Mouse (Mus musculus) gastrocnemius, postnatal 10 days (tissue): ENCODE measurements around the gene Ddt. TPM values are rescaled to one million over a fixed set of nuclear protein-coding genes. Genes with fewer than 3 reads are reported as not detected.

ENCODE experiments used
- DNase-seq: peaks from one replicate; pipeline ENCODE4 v3.0.0; 2021; ENCODE audit warnings: mixed read lengths
- long read RNA-seq, 2 experiments: library from polyadenylated mRNA; stranded (forward); transcript quantifications; one replicate each; pipeline ENCODE4 v2.0.0; 2021
- total RNA-seq, 2 experiments: library from RNA; stranded (reverse); gene quantifications; 2 replicates each; pipeline ENCODE4 v1.2.3; 2021

The Ddt gene
- 10 to 100 TPM; 26.9 to 35.6 TPM for total RNA-seq
- long read RNA-seq, experiment 1, transcript Ddt-201 (3 exons, 649 nt), result major isoform, 10 of 13 reads
- long read RNA-seq, experiment 1, partial matches to known transcripts, result 0 of 13 reads
- long read RNA-seq, experiment 1, other reads (novel, unspliced or antisense), result 3 of 13 reads
- long read RNA-seq, experiment 2, transcript Ddt-201 (3 exons, 649 nt), result major isoform, 7 of 10 reads
- long read RNA-seq, experiment 2, partial matches to known transcripts, result 0 of 10 reads
- long read RNA-seq, experiment 2, other reads (novel, unspliced or antisense), result 3 of 10 reads

GRCm38 (mm10) chr10:75772795-75773664, at the start of gene Ddt:
Ddt (minus strand) TSS chr10:75773414.
- DNase-seq, result peak; percentile 83

GRCm38 (mm10) chr10:75822443-75822842, 49.2 kb upstream of the Ddt start, which contains the start of gene Gstt4:
Gstt4 (minus strand) TSS chr10:75822543.
- no peak for DNase-seq

- DNase-seq, result no peak
These were observed 46.7 kb upstream of the Ddt start for GRCm38 (mm10) chr10:75819882-75820281.

- DNase-seq, result no peak
These were observed 45.4 kb upstream of the Ddt start for GRCm38 (mm10) chr10:75818641-75819040.

- DNase-seq, result no peak
These were observed 31.0 kb upstream of the Ddt start for GRCm38 (mm10) chr10:75804217-75804616.

GRCm38 (mm10) chr10:75798176-75798696, 25.0 kb upstream of the Ddt start, which contains the start of gene Gstt1:
Gstt1 (minus strand) TSS chr10:75798584.
- peak; percentile 73 for DNase-seq

GRCm38 (mm10) chr10:75797619-75798175, 24.5 kb upstream of the Ddt start:
- DNase-seq, result peak; percentile 43

- DNase-seq, result no peak
These were observed 23.7 kb upstream of the Ddt start for GRCm38 (mm10) chr10:75796731-75797516.

- DNase-seq, result no peak
These were observed 21.7 kb upstream of the Ddt start for GRCm38 (mm10) chr10:75794880-75795279.

GRCm38 (mm10) chr10:75790773-75791172, 17.6 kb upstream of the Ddt start:
- no peak for DNase-seq

GRCm38 (mm10) chr10:75789841-75790240, 16.6 kb upstream of the Ddt start:
- DNase-seq, result no peak

GRCm38 (mm10) chr10:75789081-75789735, 16.0 kb upstream of the Ddt start:
- DNase-seq, result no peak

GRCm38 (mm10) chr10:75788277-75788676, 15.1 kb upstream of the Ddt start:
- DNase-seq, result no peak

- DNase-seq, result no peak
These were observed 12.2 kb upstream of the Ddt start for GRCm38 (mm10) chr10:75785442-75785841.

GRCm38 (mm10) chr10:75780769-75781578, 7.8 kb upstream of the Ddt start, which contains the start of the genes Gm20441 and Gstt3:
Gm20441 (minus strand) TSS chr10:75780954.
Gstt3 (minus strand) TSS chr10:75781414.
- DNase-seq, result peak; percentile 61

GRCm38 (mm10) chr10:75779206-75780174, 6.3 kb upstream of the Ddt start:
- no peak for DNase-seq

- DNase-seq, result no peak
These were observed 4.7 kb upstream of the Ddt start for GRCm38 (mm10) chr10:75777885-75778284.

- DNase-seq, result no peak
These were observed 3.3 kb upstream of the Ddt start for GRCm38 (mm10) chr10:75776562-75776961.

- DNase-seq, result no peak
These were observed 1.4 kb upstream of the Ddt start for GRCm38 (mm10) chr10:75774587-75774986.
